Mouse (Mus musculus) embryonic fibroblast, embryonic 13.5 days (primary cell): ENCODE results near the gene Rnaseh2b.

Experiments used
- CTCF ChIP-seq: IDR thresholded peaks from 2 replicates; pipeline ENCODE4 v1.5.1; 2011; ENCODE audit warnings: mild to moderate bottlenecking, control low read depth, low read length, moderate library complexity, borderline replicate concordance; ENCODE audit not compliant: insufficient read depth
- POLR2A ChIP-seq: IDR thresholded peaks from 2 replicates; pipeline ENCODE4 v1.6.1; 2011; ENCODE audit warnings: low read depth, mild to moderate bottlenecking, control low read depth, low read length, moderate library complexity

GRCm38 (mm10) chr14:62324943-62325342, 32.6 kb downstream of the Rnaseh2b start:
- TF ChIP-seq CTCF = no peak
- TF ChIP-seq POLR2A = no peak
